Mouse (Mus musculus) spleen, adult 2 months (tissue): ENCODE measurements around the gene Pias4. TPM values are rescaled to one million over a fixed set of nuclear protein-coding genes. Genes with fewer than 3 reads are reported as not detected.

ENCODE experiments used
- DNase-seq, 2 experiments: peaks; one replicate each; pipeline versions ENCODE4 v3.0.0 to v3.0.0-alpha.2; 2012 to 2021; ENCODE audit warnings: low spot score in 2 of 2, low read depth in 1 of 2
- H3K27ac ChIP-seq: fragments of 200-500 bp; 2 replicates; pipeline ENCODE4 v1.5.1; 2012; ENCODE audit warnings: low read length, inconsistent platforms; ENCODE audit not compliant: insufficient read depth
- H3K27me3 ChIP-seq: fragments of 200-500 bp; 2 replicates; pipeline ENCODE4 v1.6.1; 2012; ENCODE audit warnings: mild to moderate bottlenecking, moderate library complexity, low read length, inconsistent platforms; ENCODE audit not compliant: control insufficient read depth, insufficient read depth
- H3K36me3 ChIP-seq: fragments of 200-500 bp; 2 replicates; pipeline ENCODE4 v1.6.1; 2012; ENCODE audit warnings: mild to moderate bottlenecking, low read length, inconsistent platforms; ENCODE audit not compliant: control insufficient read depth, insufficient read depth
- H3K4me1 ChIP-seq: fragments of 200-500 bp; 2 replicates; pipeline ENCODE4 v1.6.1; 2011; ENCODE audit warnings: inconsistent platforms; ENCODE audit not compliant: control insufficient read depth, insufficient read depth, insufficient read length
- H3K4me3 ChIP-seq: fragments of 200-500 bp; 2 replicates; pipeline ENCODE4 v1.5.1; 2011; ENCODE audit warnings: mild to moderate bottlenecking, inconsistent platforms; ENCODE audit not compliant: insufficient read depth, insufficient read length; ENCODE audit errors: extremely low read depth
- CTCF ChIP-seq: fragments of 200-500 bp; IDR thresholded peaks from 2 replicates; pipeline ENCODE4 v1.5.1; 2011; ENCODE audit warnings: mild to moderate bottlenecking, inconsistent platforms; ENCODE audit not compliant: insufficient read depth, insufficient read length, insufficient replicate concordance; ENCODE audit errors: extremely low read depth
- POLR2A ChIP-seq: fragments of 200-500 bp; IDR thresholded peaks from 2 replicates; pipeline ENCODE4 v1.6.1; 2011; ENCODE audit warnings: low read depth, low read length, inconsistent platforms
- WGBS: fragments of 180-500 bp; shearing (Covaris S2); methylation state at CpG from one replicate; pipeline ENCODE4 v1.1.7; 2018; 5-methylcytosine and 5-hydroxymethylcytosine counted together
- polyA plus RNA-seq: library from polyadenylated mRNA; depleted of rRNA; stranded (reverse); fragments of >200 nt; gene quantifications from 2 replicates; pipeline ENCODE4 v1.2.3, GENCODE M21; 2012

Gene Pias4
- polyA plus RNA-seq, 1 experiment: 36.1 TPM

DNA sequence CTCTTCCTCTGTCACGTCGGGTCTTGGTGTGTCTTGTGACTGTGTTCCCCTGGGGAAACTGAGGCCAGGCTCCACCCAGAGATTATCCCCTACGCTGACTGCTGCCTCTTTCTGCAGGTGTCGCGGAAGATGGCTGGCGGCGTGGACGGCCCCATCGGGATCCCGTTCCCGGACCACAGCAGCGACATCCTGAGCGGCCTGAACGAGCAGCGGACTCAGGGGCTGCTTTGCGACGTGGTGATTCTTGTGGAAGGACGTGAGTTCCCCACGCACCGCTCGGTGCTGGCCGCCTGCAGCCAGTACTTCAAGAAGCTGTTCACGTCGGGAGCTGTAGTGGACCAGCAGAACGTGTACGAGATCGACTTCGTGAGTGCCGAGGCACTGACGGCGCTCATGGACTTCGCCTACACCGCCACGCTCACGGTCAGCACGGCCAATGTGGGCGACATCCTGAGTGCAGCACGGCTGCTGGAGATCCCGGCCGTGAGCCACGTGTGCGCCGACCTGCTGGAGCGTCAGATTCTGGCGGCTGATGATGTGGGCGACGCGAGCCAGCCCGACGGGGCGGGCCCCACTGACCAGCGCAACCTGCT, 23.8 kb downstream of the Pias4 start:
- H3K36me3 ChIP-seq: peaks cover 52% of the 10 kb centered on the region
- H3K4me3 ChIP-seq: no peak overlapping the region
- no peak overlapping the region for H3K27ac ChIP-seq
- DNase-seq: no peak
- no peak for TF ChIP-seq CTCF
- no peak for TF ChIP-seq POLR2A
- no peaks in the 10 kb centered on the region for H3K27me3 ChIP-seq
- 96% methylated on average over 52 of the region's 52 CpGs for WGBS
- peaks cover 29% of the 10 kb centered on the region; the same call in 1 of the 2 replicates for H3K4me1 ChIP-seq

DNA sequence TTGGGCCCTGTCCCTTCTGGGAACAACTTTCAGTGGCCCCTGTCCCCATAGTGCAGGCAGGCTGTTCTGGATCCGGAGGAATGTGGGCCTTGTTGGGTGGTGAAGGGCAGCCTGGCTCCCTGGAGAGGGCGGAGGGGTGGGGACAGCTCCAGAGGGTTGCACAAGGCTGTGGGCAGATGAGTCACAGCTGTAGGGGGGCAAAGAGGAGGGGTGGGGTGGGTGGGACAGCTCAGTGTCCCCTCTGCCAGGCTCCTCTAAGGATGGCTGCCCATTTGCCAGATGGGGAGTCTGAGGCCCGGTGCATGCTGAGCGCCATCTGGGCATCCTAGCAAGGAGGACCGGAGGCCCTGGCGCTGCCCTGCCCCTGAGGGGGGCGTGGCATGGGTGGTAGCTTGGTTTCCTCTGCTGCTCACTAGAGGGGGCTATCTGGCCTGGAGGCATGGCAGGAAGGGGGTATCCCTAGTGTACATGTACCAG, 24.5 kb downstream of the Pias4 start:
- no peak for TF ChIP-seq CTCF
- no peak for TF ChIP-seq POLR2A
- H3K27ac ChIP-seq: no peak overlapping the region
- peaks cover 44% of the 10 kb centered on the region for H3K36me3 ChIP-seq
- no peaks in the 10 kb centered on the region for H3K27me3 ChIP-seq
- no peak overlapping the region for H3K4me3 ChIP-seq
- H3K4me1 ChIP-seq: peaks cover 31% of the 10 kb centered on the region; the same call in 1 of the 2 replicates
- WGBS: 86% methylated on average over 7 of the region's 7 CpGs
- DNase-seq: no peak

DNA sequence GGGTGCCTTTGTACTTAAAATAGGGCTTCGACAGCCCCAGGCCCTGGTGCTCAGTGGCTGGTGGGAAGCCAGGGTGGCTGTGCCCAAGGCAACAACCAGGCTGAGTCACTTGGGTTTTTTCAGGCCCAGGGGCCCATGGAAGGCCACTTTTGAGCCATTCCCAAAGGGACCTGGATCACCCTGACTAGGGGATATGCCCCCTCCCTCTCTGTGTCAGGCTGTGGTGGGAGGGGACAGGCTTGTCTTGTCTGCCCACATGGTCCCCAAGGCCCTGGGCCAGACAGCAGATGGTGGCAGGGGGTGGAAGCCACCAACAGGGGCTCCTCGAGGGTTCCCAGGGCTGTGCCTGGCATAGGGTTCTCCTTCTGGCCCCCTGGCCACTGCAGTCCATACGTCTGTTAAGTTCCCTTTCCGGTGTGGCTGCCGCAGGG, 25.2 kb downstream of the Pias4 start:
- Histone ChIP-seq H3K4me1 (peaks cover 31% of the 10 kb centered on the region; the same call in 1 of the 2 replicates), H3K27ac (no peak overlapping the region), H3K27me3 (no peaks in the 10 kb centered on the region), H3K4me3 (no peak overlapping the region), H3K36me3 (peaks cover 38% of the 10 kb centered on the region)
- no peak for DNase-seq
- TF ChIP-seq POLR2A (no peak), CTCF (no peak)
- whole genome bisulfite sequencing: 59% methylated on average over 5 of the region's 5 CpGs

DNA sequence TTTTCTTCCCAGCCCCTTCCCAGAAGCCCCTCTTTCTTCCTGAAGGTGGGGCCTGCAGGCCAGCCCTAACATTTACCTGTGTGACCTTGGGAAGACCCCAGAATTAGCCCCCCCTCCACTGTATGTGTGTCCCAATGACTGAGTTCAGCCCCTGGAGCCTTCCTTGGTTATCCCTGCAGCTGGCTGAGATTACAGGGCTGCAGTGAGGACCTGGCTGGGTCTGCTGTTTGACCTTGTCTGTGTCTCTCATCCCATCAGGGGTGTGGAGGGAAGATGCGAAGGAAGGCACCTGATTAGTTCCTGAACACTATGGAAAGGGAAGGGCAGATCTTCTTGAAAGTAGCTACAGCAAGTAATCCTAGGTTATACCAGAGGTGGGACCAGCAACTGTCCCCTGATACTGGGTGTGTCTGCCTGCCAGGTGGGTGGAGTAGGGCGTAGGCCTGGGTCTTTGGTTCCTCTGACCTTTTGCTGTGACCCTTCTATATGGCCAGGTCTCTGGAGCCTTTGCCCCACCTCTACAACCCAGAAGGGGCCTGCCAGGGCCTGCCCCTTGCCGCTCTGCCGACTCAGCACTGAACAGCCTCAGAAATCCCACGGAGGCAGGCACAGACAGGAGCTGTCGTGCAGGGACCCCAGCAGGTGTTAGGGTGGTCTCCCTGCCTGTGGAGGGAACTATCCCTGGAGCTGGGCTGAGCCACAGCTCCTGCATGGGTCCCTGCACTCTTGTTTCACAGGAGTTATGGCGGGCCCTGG, 26.1 kb downstream of the Pias4 start:
- TF ChIP-seq CTCF (no peak), POLR2A (no peak)
- Histone ChIP-seq H3K27ac (no peak overlapping the region), H3K27me3 (no peaks in the 10 kb centered on the region), H3K4me3 (no peak overlapping the region), H3K36me3 (peaks cover 31% of the 10 kb centered on the region), H3K4me1 (peaks cover 31% of the 10 kb centered on the region; the same call in 1 of the 2 replicates)
- no peak for DNase-seq
- WGBS: 82% methylated on average over 7 of the region's 7 CpGs

DNA sequence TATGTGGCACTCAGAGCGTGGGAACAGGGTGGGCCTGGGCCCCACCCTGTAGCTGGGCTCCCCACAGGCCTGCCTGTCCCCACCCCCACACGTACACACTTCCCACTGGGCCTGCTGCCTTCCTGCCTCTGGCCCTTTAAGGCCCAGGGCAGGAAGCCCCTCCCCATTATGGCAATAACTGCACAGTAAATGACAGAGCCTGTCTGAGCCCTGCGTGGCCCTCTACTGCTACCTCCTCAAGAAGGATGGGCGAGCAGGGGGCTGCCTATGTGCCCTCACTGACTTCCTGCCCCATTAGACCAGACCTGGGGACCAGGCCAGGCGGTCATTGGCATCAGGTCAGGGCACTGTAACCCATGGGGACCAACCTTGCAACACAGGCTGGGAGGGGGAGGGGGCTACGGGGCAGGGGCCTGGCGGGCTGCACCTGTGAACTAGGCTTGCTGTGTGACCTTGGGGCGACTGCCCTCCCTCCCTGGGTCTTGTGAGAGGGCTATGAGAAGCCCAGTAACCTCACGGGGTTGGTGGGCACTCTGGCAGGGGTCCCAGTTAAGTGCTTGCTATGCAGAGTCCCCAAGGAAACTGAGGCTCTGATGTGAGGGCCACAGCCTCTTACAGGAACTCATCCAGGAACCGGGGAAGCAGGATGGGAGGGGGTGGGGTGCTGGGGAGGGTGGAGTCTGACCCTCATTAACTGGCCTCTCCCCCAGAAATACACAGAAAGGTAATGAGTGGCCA, 26.8 kb downstream of the Pias4 start:
- WGBS: 38% methylated on average over 10 of the region's 10 CpGs
- TF ChIP-seq POLR2A (no peak), CTCF (no peak)
- Histone ChIP-seq H3K36me3 (peaks cover 23% of the 10 kb centered on the region), H3K4me3 (peak overlapping the region; percentile 32; the same call in 1 of the 2 replicates), H3K27me3 (no peaks in the 10 kb centered on the region), H3K27ac (0 out of 2 replicates have a peak overlapping the region, but pooled peaks have one; percentile 21), H3K4me1 (peaks cover 31% of the 10 kb centered on the region; the same call in 1 of the 2 replicates)
- DNase-seq: no peak

DNA sequence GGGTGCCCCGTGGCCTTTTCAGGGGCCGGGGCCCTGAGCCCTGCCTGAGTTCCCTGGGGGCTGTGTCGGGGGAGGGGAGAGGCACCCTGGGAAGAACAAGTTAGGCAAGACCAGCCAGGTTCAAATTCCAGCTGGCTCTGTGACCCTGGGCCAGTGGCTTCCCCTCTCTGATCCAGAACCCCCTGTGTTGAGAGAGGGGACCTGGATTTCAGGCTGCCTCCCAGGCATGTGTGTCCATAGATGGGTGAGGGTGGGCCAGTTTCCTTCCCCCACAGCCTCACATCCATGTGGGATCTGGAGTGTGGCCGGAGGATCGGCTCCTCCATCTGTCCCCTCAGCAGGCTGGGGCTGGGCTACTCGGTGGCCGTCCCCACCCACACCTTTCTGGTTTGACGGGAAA, 27.7 kb downstream of the Pias4 start:
- 37% methylated on average over 8 of the region's 8 CpGs for WGBS
- Histone ChIP-seq H3K27ac (peak overlapping the region; percentile 14; the same call in 1 of the 2 replicates), H3K36me3 (peaks cover 15% of the 10 kb centered on the region), H3K4me1 (peaks cover 34% of the 10 kb centered on the region), H3K4me3 (peak overlapping the region; percentile 18; the same call in 1 of the 2 replicates), H3K27me3 (no peaks in the 10 kb centered on the region)
- no peak for TF ChIP-seq POLR2A
- DNase-seq: no peak
